Mouse (Mus musculus) ovary, postnatal 10 days (tissue): Measurements from ENCODE around the gene Nufip1.

Experiments used
- DNase-seq: peaks from one replicate; pipeline ENCODE4 v3.0.0; 2022; ENCODE audit warnings: low spot score

The Nufip1 gene

DNA sequence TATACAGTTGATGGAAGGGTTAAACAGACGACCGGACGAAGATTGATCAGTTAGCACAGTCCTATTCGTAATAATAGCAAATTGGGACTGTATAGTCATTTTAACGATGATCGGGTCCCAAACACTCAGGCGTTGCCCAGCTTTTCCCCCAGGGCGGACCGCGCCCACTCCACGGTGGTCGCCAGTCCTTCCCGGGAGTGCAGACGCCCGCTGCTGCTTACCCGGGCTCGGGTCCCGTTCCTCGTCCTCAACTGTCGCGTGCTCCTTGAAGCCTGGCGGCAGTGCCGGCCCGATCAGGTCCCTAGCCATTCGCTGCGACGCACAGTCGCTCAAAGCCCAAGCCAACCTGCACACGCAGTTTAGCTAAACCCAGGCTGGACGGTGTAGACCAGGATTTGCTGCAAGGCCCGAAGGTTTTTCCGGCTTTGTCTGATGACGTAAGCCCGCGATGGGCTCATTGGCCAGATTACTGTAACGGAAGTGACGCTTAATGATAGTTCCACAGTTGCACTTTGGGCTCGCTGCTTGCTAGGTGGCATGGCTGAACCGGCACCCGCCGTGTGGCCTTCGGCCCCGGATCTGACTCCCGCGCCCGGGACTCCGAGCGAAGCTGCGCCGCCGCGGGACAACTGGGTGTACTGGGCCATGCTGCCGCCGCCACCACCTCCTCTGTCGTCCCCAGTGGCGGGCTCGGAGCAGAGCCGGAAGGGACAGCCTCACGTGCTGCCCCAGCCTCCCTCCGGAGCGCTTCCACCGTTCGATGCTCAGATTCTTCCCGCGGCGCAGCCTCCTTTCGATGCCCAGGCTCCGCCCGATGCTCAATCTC, at the start of gene Nufip1, which contains the start of gene Gpalpp1:
TSS of gene Nufip1 (plus strand) at position 496 of the 826 bp plus-strand sequence.
TSS of gene Gpalpp1 (minus strand) at position 365 of the 826 bp plus-strand sequence.
- peak; percentile 79 for DNase-seq

DNA sequence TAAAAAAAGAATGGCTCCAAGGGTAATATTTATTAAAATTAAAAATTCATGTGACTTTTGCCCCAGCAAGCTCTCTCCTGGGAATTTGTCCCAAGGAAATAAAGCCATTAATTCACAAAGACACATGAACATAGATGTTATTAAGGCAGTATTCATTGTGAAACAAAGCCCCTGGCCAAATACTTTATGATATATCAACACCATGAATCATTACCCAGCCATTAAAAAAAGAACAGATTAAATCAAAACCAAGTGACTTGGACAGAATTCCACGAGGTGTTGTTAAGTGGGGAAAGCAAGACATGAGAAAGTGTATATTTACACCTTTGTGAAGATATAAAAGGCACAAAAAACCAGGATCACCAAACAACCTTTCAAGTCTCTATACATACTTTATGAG, 43.5 kb upstream of the Nufip1 start:
- no peak for DNase-seq

DNA sequence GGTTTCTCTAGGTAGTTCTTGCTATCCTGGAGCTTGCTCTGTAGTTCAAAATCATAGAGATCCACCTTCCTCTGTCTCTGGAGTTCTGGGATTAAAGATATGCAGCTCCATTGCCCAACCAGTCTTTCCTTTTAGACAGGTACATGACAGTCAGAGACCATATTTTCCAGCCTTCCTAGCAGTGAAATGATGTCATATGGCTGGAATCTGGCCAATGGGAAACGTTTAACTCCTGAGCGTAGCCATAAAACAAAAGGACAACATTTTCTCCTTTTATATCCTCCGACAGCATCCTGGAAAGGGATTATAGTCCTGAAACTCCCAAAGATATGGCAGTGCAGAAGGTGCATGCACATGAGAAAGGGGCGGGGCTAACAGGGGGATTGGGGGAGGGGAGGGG, 42.4 kb upstream of the Nufip1 start:
- no peak for DNase-seq

DNA sequence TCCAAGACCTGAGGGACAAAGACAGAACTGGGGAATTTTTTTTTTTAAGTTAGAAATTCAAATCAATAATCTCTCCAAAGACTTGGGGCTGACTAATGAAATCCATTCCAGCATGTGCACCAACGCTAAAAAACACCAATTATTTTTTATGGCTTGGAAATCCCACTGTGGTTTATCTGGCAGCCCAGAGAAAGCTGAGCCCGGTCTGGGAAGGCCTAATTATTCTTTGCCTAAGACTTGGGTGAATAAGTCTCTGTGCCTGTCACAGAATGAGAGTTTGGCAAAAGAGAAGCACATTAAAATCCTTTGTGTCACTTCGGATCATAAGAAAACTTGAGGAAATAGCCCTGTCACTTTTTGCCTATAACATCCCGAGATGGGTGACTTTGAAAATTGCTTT, 41.4 kb upstream of the Nufip1 start:
- DNase-seq: no peak

DNA sequence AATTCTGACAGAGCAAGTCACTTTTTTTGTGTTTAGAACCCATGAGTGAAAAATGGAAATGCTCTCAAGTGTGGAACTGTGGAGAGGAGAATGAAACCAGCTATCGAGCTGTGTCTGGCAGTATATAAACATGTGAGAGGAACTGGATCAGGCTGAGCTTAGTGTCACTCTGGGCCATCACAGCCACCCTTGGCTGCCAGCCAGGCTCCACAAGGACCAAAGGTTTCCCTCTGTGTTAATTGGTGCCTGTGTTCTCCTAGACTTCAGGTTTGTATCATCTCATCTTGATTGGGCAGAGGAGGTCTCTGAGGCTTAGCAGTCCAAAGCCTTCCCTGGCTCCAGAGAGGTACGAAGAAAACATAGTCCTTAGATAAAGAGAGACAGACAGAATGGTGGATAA, 38.1 kb upstream of the Nufip1 start:
- no peak for DNase-seq

DNA sequence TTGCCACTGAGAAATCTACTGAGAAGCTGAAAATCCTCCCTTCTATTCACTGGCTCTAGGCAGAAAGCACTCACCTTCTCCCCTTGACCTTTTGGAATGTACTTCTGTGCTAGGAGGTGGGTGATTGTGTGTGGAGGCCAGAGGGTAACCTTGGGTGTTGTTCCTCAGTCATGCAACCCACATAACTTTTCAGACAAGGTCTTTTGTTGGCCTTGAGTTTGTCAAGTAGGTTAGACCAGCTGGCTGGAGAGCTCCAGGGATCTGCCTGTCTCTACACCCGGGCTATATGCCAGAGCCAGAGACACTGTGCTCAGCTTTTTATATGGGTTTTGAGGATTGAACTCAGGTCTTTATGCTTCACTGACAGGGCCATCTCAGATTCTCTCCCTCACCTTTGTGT, 36.5 kb upstream of the Nufip1 start:
- DNase-seq: no peak

DNA sequence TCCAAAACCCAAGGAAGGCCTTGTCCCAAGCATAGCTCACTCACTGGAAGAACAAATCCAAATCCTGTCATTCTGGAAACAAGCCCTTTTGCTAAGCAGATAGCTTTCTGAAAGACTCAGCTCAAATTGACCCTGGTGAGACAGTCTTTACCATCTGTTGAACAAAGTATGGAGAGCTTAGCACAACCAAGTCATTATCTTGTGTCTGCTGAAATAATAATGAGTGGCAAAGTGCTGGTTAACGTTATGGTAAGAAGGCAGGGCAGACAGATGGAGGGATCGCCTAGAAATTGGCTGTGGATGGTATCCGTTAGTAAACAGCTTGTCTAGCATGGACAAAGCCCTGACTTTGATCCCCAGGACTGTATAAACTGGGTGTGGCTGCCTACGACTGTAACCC, 35.0 kb upstream of the Nufip1 start:
- no peak for DNase-seq

DNA sequence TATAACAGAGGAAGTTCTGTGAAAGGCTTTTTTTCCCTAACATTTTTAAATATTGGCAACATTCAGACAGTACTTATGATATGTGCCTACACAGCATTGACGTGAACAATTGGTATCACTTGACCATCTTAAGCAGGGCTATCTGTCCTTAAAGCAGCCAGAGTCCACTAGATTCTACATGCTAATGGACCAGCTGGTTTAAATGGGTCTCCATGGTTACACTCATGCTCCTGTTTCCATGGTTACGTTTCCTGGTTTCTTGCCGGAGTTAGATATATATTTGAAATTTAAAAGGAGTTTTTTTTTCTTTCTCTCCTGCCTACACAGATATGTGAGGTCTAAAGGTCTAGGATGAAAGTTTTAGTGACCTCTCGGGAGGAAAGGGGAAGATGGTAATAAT, 34.1 kb upstream of the Nufip1 start:
- no peak for DNase-seq

DNA sequence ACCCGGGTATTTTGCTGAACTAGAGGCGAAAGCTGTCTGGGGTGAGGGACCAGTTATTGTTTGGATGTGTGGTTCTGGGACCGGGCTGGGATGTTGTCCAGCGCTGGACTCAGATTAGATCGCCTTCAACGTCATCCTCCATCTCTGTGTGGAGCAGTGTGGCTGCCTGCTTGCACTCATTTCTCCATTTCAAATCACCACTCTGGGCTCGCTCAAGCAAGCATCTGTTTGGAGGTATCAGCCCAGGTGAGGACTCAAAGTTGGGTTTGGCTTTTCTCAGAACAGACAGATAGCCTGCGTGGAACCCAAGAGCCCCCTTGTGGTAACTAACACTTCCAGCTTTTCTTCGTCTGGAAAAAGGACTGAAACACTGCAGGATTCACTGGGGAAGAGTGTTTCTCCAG, 33.6 kb upstream of the Nufip1 start:
- no peak for DNase-seq

DNA sequence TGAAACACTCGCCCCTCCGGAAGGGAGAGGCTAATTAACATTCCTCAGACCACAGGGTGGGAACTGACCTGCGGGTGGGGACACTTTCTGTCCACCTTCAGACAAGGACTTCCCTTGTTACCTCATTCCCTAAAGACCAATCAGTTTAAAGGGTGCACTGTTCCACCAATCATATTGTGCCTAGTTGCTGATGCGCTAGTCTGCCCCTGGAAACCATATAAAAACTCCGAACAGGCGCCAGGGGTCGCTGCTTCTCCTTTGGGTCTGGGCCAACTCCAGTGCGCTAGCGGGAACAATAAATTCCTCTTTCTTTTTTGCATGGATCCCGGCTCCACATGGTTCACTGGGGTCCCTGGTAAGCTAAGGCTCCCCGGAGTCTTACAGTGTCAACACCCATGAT, 29.2 kb upstream of the Nufip1 start:
- no peak for DNase-seq

DNA sequence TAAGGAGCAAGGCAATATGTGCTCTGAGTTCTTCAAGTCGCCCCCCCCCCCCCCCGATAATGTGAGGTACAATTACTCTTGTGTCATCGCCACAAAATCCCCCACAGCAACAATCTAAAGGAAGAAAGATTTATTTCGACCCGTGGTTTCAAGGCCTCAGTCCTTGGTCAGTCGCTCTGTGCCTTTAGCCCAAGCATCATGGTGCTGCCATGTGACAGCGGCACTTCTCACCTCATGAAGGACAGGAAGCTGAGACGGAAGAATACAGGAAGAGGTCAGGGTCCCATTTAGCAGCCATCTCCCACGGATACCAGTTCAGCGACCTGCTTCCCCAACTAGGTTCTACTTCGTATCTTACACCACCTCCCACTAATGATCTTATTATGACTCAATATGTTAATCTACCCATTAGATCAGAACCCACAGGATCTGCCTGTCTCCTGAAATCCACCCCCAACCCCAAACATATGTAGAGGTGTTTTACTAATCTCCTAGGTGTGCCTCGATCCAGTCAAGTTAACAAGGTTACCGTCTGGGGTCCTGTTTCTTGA, 28.5 kb upstream of the Nufip1 start:
- no peak for DNase-seq

DNA sequence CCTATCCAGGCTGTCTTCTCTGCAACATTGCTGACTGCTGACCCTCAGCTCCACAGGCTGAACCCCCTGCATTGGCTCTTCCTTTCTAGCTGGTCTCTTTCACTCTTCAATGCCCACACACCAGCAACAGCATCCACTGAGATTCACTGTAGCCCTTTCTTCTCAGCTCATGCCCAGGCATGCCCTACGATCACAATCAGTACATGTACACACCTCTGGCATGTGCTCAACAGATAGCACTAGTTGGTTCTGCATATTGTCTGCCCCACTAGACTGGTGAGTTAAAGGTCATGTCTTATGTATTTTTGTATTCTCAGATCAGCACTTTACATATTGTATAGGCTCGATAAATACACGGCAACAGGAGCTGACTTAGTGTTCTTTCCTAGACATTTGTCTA, 26.5 kb upstream of the Nufip1 start:
- DNase-seq: no peak

DNA sequence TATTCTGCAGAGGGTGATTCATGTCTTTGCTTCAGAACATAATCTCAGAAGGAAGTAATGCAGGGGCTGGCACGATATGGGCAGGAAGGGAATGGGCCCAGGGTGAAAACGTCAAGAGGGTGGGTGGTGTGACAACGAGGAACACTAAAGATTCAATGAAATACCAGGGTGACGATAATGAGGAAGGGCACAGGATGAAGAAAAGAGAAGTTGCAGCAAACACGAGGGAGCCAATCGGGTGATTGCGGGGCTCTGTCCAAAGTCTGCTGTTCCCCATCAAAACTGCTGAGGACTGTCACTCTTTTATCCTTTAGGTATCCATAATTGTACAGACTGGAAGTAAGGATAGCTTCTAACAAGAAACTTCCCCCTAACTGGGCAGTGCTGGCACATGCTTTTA, 13.4 kb upstream of the Nufip1 start:
- no peak for DNase-seq

DNA sequence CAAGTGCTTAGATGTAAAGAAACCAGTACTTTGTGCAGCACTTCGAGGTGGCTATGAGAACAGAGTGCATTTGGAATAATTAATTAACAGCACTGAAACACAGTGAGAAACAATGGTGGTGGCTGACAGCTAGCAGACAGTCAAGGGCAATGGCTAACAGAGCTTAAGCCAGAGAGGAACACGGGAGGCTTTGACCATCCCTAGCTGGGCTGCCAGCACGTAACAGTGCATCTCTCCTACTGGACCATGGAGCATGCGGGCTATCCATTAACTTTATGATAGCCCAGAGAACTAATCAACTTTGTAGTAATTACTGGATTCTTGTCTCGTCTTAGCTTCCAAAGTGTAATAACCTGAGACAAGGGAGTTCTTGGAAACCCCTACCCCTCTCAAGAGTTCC, 12.9 kb upstream of the Nufip1 start:
- no peak for DNase-seq

DNA sequence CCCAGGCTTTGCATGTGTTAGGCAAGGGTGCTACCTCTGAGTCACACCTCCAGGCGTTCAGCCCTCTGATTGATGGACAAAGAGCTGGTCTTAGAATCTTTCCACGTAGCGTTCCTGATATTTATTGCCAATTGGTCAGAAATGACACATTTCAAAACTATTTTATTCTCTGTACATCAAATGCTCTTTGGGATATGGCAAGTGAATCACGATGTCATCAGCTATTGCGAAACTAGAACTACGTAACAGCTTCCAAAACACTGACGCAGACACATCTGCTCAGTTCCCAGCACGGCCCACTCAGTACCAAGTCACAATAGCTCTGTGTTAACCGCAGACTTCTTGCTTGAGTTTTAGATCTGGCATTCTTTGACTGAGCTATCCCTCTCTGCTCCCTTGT, 11.1 kb upstream of the Nufip1 start:
- DNase-seq: no peak

DNA sequence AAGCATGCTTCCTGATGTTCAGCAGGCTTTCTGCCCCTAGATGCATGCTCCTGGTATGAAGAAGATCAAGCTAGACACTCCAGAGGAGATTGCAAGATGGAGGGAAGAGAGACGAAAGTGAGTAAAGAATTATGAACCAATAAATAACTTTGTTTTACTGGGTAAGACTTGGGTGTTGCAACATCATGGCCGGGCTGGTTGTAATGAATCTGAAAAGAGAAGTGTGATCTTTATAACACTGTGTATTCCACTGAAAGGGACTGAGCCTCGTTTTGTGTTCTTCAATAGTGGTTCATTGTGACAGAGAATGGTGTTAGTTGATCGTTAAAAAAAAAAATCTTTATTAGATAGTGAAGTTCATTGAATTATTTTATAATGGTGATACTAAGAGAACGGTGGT, 5.1 kb downstream of the Nufip1 start:
- DNase-seq: no peak

DNA sequence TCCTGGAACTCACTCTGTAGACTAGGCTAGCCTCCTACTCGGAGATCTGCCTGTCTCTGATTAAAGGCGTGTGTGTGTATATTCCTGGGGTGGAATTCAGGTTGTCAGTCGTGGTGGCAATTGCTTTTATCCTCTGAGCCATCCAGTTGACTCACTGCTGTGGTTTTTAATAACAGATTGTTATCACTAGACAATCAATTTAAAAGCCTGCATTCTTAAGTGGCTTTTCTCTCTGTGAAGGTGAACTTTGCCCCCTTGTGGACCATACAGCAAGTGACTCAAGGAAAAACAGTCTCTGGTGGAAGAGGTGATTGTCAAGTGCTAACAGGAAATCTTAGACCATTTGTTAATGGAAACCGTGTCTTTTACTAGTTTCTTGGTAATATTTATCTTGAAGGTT, 8.3 kb downstream of the Nufip1 start:
- DNase-seq: no peak

DNA sequence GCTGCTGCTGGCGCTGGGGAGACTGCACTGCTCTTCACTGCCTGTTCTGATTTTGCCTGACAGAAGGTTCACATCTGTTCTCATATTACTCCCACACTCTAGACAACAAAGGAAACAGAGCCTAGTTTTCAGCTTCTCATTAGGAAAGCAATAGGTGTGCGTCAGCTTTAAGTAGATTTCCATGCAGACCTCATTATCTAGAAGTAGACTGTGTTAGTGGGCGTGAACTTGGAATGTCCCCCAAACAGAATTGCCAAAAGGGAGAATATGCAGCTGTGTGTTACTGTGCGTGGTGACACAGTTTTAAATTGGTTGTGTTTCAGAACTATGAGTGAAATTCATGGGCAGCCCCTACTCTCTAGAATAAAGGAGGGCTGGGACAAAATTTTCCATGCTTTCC, 9.8 kb downstream of the Nufip1 start:
- DNase-seq: no peak

DNA sequence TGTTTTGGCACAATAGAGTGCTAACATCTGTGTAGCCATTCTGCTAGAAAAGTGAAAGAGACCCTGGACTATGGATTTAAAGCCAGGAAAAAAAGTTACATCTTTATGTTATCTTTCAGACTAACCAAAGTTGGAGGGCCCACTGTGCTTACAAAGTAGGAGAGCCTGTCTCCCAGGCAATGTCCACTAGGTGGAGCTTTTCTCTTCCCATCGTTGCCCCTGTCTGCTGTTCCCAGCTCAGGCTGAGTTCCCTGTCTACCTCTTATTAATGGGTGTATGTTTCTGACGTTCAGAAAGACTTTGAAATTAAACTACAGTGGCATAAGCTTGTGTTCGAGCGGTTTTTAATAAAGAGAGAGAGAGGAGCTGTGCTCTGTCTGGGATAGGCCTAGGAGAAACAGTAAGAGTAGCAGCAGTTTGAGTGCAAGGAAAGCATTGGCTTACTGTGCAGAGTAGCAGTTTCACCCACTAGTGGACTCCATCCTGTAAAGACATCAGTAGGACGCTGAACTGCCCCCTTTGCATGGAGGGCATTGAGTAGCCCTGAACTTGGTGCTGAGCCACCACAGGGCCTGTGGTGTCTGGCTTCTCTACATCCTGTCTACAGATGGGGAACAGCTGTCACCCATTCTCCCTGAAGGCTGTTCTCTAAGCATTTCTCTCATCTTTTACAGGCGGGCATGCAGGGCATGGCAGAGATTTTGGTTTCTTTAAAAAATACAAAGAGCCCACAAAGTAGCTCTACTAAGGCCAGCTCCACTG, 11.4 kb downstream of the Nufip1 start:
- peak; percentile 10 for DNase-seq

DNA sequence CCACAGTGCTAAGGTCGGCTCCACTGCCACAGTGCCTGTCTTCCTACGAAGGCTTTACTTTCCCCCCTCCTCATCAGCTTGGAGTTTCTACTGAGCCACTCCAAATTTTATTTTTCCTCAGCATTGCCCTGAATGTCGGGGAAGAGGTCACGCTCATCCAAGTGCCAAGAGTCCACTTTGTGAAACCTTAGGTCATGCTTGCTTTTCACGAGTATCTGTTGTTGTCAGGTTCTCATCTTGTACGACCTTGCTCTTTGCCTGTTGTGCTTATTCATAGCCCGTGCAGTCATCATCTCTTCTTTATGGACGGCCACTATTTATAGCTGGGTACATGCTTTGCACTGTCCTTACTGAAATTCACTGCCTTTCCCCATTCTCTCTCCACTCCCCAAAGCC, 12.0 kb downstream of the Nufip1 start:
- no peak for DNase-seq

DNA sequence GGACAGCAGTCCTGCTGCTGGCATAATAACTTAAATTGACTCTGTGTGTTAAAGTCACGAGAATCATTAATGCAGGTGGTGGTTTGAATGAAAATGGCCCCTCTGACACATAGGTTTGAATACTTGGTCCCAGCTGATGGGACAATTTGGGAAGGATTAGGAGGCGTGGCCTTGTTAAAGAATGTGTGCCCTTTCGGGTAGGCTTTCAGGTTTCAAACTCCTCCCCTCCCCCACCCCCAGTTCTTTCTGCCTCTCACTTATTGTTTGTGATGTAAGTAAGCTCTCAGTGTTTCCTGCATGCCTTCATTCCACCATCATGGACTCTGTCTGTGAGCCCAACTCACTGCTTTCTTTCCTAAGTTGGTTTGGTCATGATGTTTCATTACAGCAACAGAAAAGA, 16.6 kb downstream of the Nufip1 start:
- no peak for DNase-seq

DNA sequence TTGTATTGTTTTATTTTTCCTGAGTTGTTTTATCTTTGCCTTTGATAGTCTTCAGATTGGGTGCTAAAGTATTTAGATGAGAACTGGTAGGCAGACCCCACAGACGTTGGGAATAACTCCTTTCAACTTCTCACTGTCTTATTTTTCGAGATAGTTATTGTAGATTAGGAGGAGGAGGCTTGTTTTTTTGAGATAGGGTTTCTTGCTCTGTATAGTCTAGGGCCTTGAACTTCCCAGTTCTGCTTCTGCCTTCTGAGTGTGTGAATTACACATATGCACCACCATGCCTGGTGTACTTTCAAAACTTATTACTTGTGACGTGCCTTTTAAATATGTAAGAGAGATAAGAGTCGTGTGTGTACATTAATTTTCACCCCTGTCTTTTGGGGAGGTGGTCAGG, 17.5 kb downstream of the Nufip1 start:
- DNase-seq: no peak

DNA sequence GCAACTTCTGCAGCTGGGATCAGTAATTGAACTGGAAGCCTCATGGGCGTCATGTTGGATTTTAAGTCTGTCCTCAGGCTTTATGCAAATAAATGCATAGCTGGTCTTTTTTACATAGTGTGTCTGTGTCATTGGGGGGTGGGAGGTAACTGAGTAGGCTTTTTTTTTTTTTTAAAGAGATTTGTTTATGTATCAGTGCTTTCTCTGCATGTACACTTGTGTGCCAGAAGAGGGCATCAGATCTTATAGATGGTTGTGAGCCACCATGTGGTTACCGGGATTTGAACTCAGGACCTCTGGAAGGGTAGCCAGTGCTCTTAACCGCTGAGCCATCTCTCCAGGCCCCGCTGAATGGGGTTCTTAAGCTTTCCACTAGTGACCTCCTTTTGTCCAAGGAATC, 24.3 kb downstream of the Nufip1 start:
- no peak for DNase-seq
